Mouse (Mus musculus): ENCODE measurements around the gene Ccdc60.

DNA sequence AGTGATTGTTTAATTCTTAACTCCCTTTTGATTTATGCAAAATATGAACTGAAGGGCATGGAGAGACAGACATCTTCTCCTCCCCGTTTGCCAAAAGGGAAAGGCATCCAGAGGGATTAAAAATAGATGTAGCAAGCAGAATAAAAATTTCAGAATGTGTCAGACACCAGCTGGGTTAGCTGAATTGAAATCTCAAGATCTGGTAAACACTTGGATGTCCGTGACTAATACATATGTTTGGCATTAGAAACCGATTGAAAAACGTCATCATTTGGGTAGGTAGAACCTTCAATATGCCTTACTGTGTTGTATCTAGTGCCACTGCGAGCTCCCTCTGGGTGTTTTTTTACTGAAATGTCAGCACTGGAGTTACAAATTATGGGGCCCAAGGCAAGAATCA lies 4.7 kb upstream of the Ccdc60 start:
- TF ChIP-seq SMC3 (IDR thresholded peaks at IDR 0.05; ENCODE audit: low read depth, low read length), result no peak
- TF ChIP-seq GATA1 (IDR thresholded peaks at IDR 0.05; ENCODE audit: low read depth, low read length), result no peak
- TF ChIP-seq HCFC1 (IDR thresholded peaks at IDR 0.05; ENCODE audit: low read depth, low read length), result no peak
- no peak for TF ChIP-seq MEF2A (IDR thresholded peaks at IDR 0.05; ENCODE audit: extremely low read depth, insufficient replicate concordance, low read depth, low read length, poor library complexity, severe bottlenecking)
- TF ChIP-seq TAL1 (IDR thresholded peaks at IDR 0.05; ENCODE audit: low read length), result no peak
- TF ChIP-seq MAX (IDR thresholded peaks at IDR 0.05; ENCODE audit: low read length), result no peak
- TF ChIP-seq GABPA (IDR thresholded peaks at IDR 0.05; ENCODE audit: low read depth, low read length), result no peak
- TF ChIP-seq CTCF (IDR thresholded peaks at IDR 0.05 in 2 of 3, conservative IDR thresholded peaks at IDR 0.05 in 1 of 3; ENCODE audit: control insufficient read depth in 1 of 3, insufficient read depth in 1 of 3, low read depth in 2 of 3, low read length in 3 of 3, poor library complexity in 1 of 3, severe bottlenecking in 1 of 3), result no peak
- no peak for TF ChIP-seq EP300 (IDR thresholded peaks at IDR 0.05; ENCODE audit: low read depth in 1 of 2, low read length in 2 of 2)
- TF ChIP-seq POLR2A (IDR thresholded peaks at IDR 0.05; ENCODE audit: control insufficient read depth in 1 of 2, insufficient read depth in 1 of 2, low read depth in 1 of 2, low read length in 2 of 2, poor library complexity in 1 of 2), result no peak
- TF ChIP-seq USF1 (IDR thresholded peaks at IDR 0.05; ENCODE audit: low read depth, low read length), result no peak
- no peak for TF ChIP-seq ZMIZ1 (IDR thresholded peaks at IDR 0.05; ENCODE audit: low read depth, low read length)
- no peak for TF ChIP-seq MXI1 (IDR thresholded peaks at IDR 0.05; ENCODE audit: low read depth, low read length)

Measured in MEL (cell line).